Mouse (Mus musculus) layer of hippocampus, adult 2 months (tissue): ENCODE measurements around the gene Ccdc6. TPM values are rescaled to one million over a fixed set of nuclear protein-coding genes. Genes with fewer than 3 reads are reported as not detected.

Experiments used
- DNase-seq, 2 experiments: peaks; one replicate each; pipeline ENCODE4 v3.0.0; 2022; ENCODE audit warnings: low spot score in 2 of 2
- H3K27ac ChIP-seq: fragments of 200-600 bp; 2 replicates; pipeline ENCODE4 v1.8.1; 2022
- H3K4me3 ChIP-seq: fragments of 200-600 bp; 2 replicates; pipeline ENCODE4 v1.8.1; 2022; ENCODE audit warnings: mild to moderate bottlenecking
- CTCF ChIP-seq: fragments of 200-600 bp; conservative IDR thresholded peaks from 2 replicates; pipeline ENCODE4 v1.8.1; 2022; ENCODE audit warnings: antibody characterized with exemption, mild to moderate bottlenecking, moderate library complexity
- total RNA-seq, 2 experiments: library from RNA; stranded (reverse); gene quantifications; 2 replicates each; pipeline ENCODE4 v1.2.3; 2021

Ccdc6 gene
- total RNA-seq, 2 experiments from 2014 or later: 60.5 to 65.6 TPM

GRCm38 (mm10) chr10:70226608-70227007 is 129.7 kb downstream of the Ccdc6 start:
- TF ChIP-seq CTCF: no peak
- Histone ChIP-seq H3K4me3 (no peak overlapping the region), H3K27ac (no peak overlapping the region)
- no peak for DNase-seq

GRCm38 (mm10) chr10:70230352-70230751 is 133.4 kb downstream of the Ccdc6 start:
- TF ChIP-seq CTCF: no peak
- H3K27ac ChIP-seq: no peak overlapping the region
- H3K4me3 ChIP-seq: no peak overlapping the region
- no peak for DNase-seq

- H3K27ac ChIP-seq: no peak overlapping the region
- no peak for DNase-seq
- TF ChIP-seq CTCF: no peak
- no peak overlapping the region for H3K4me3 ChIP-seq
These were observed 141.0 kb downstream of the Ccdc6 start for GRCm38 (mm10) chr10:70237936-70238335.

Other genes with a start within 250 kb of the Ccdc6 start
- gene Mrln, start 107.5 kb downstream of the Ccdc6 start, total RNA-seq: not detected
- 1 to 10 TPM; 1.8 to 3.1 TPM for gene Slc16a9, start 148.0 kb downstream of the Ccdc6 start, total RNA-seq